Mouse (Mus musculus): ENCODE data around the gene Clcnkb. TPM values are rescaled to one million over a fixed set of nuclear protein-coding genes. Genes with fewer than 3 reads are reported as not detected.

Clcnkb gene
- total RNA-seq, 2 experiments from 2014 or later: not detected

GRCm38 (mm10) chr4:141360846-141361245 lies 55.0 kb downstream of the Clcnkb start:
- peak in 1 of 2 experiments; percentile 13 for DNase-seq (ENCODE audit: low spot score in 2 of 2)

- no peak for DNase-seq (ENCODE audit: low spot score in 2 of 2)
These were observed 56.6 kb downstream of the Clcnkb start for GRCm38 (mm10) chr4:141359222-141359621.

DNA sequence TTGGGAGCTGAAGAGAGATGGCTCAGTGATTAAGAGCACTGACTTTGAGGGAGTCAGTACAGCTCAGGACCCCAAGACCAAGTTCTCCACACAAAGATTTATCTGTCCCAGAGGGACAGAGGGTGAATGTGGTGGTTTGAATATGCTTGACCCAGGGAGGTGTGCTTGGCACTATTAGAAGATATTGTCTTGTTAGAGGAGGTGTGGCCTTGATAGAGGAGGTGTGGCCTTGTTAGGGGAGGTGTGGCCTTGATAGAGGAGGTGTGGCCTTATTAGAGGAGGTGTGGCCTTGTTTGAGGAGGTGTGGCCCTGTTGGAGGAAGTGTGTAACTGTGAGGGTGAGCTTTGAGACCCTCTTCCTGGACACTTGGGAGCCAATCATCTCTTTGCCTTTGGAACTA lies 58.0 kb downstream of the Clcnkb start:
- DNase-seq (ENCODE audit: low spot score in 2 of 2): no peak

Other genes with a start within 250 kb of the Clcnkb start
- gene Rsg1, start 202.1 kb downstream of the Clcnkb start, total RNA-seq (2021): 1 to 10 TPM; 3.6 to 4.3 TPM
- gene Arhgef19, start 176.5 kb downstream of the Clcnkb start, total RNA-seq (2021): 10 to 100 TPM; 17.9 to 21.2 TPM
- gene Epha2, start 114.8 kb downstream of the Clcnkb start, total RNA-seq (2021): 1 to 10 TPM; 1.3 to 1.5 TPM
- gene Fam131c, start 47.8 kb downstream of the Clcnkb start, total RNA-seq (2021): 1 to 10 TPM; 4.2 to 4.3 TPM
- gene Clcnka, start 17.3 kb downstream of the Clcnkb start, total RNA-seq (2021): not detected
- under 1 TPM; 0.16 to 0.46 TPM for gene Hspb7, start 4.8 kb upstream of the Clcnkb start, total RNA-seq (2021)
- 1 to 10 TPM; 2.3 to 4.9 TPM for gene Srarp, start 20.1 kb upstream of the Clcnkb start, total RNA-seq (2021)
- 10 to 100 TPM; 38.8 to 47.7 TPM for gene Zbtb17, start 28.6 kb upstream of the Clcnkb start, total RNA-seq (2021)
- gene Spen, start 122.6 kb upstream of the Clcnkb start, total RNA-seq (2021): 10 to 100 TPM; 58.4 to 60.6 TPM
- gene Fblim1, start 190.1 kb upstream of the Clcnkb start, total RNA-seq (2021): 1 to 10 TPM; 1.4 to 1.6 TPM
- under 1 TPM; 0.53 to 0.63 TPM for gene Tmem82, start 202.6 kb upstream of the Clcnkb start, total RNA-seq (2021)
- 1 to 10 TPM; 3.9 to 4.1 TPM for gene Slc25a34, start 207.8 kb upstream of the Clcnkb start, total RNA-seq (2021)
- gene Plekhm2, start 248.9 kb upstream of the Clcnkb start, total RNA-seq (2021): 10 to 100 TPM; 94.6 to 96.9 TPM